Mouse (Mus musculus): ENCODE measurements around the gene Rps6.

GRCm38 (mm10) chr4:86852018-86852417 lies 5.2 kb downstream of the Rps6 start:
- TF ChIP-seq POLR2A (IDR thresholded peaks at IDR 0.05; ENCODE audit: insufficient read length, low read depth): no peak
- no peak for TF ChIP-seq MYOD1 (IDR thresholded peaks at IDR 0.05; ENCODE audit: control insufficient read depth in 1 of 3, insufficient read length in 2 of 3, low read depth in 2 of 3)
- TF ChIP-seq USF1 (IDR thresholded peaks at IDR 0.05; ENCODE audit: low read depth): no peak
- TF ChIP-seq MAX (IDR thresholded peaks at IDR 0.05; ENCODE audit: low read depth): no peak
- no peak for TF ChIP-seq TCF12 (IDR thresholded peaks at IDR 0.05; ENCODE audit: insufficient read depth, poor library complexity, severe bottlenecking)
- TF ChIP-seq E2F4 (IDR thresholded peaks at IDR 0.05; ENCODE audit: insufficient read depth): no peak
- TF ChIP-seq POLR2AphosphoS2 (IDR thresholded peaks at IDR 0.05; ENCODE audit: insufficient read length, low read depth): no peak
- TF ChIP-seq TCF3 (IDR thresholded peaks at IDR 0.05; ENCODE audit: insufficient read length, low read depth): no peak
- TF ChIP-seq MYOG (IDR thresholded peaks at IDR 0.05; ENCODE audit: control insufficient read depth in 1 of 3, insufficient read depth in 1 of 3, insufficient read length in 2 of 3, low read depth in 2 of 3): no peak
- no peak for TF ChIP-seq CEBPB (IDR thresholded peaks at IDR 0.05; ENCODE audit: insufficient read depth, poor library complexity, severe bottlenecking)
- TF ChIP-seq SRF (IDR thresholded peaks at IDR 0.05; ENCODE audit: control insufficient read depth, insufficient read length, low read depth): no peak
- no peak for TF ChIP-seq REST (IDR thresholded peaks at IDR 0.05; ENCODE audit: insufficient read depth, insufficient read length)
